Mouse (Mus musculus): ENCODE data around the gene Wnt5b. TPM values are rescaled to one million over a fixed set of nuclear protein-coding genes. Genes with fewer than 3 reads are reported as not detected.

The Wnt5b gene
- total and polyA plus RNA-seq, 3 experiments = 0.03 TPM; not detected in 2

- DNase-seq (ENCODE audit: low spot score) = no peak
- H3K4me3 ChIP-seq (ENCODE audit: low read depth, low read length) = no peak overlapping the region
Measured at GRCm38 (mm10) chr6:119395421-119396308, 148.5 kb downstream of the Wnt5b start.

GRCm38 (mm10) chr6:119392836-119393235 is 151.3 kb downstream of the Wnt5b start:
- ATAC-seq (ENCODE audit: extremely low read depth, insufficient number of reproducible peaks, low FRiP score, poor library complexity, severe bottlenecking) (no peak), DNase-seq (ENCODE audit: low spot score) (no peak)
- no peak for TF ChIP-seq TAL1 (conservative IDR thresholded peaks at IDR 0.05; ENCODE audit: low read depth, low read length)

More at GRCm38 (mm10) chr6:119395421-119396308, 148.5 kb downstream of the Wnt5b start:
- Histone ChIP-seq H3K36me3 (replicated peaks) (no peaks in the 10 kb centered on the region), H3K27me3 (ENCODE audit: insufficient read depth, low read length) (peaks cover 5% of the 10 kb centered on the region; the same call in 1 of the 2 replicates), H3K9me3 (replicated peaks) (no peaks in the 10 kb centered on the region), H3K4me1 (ENCODE audit: insufficient read depth, low read depth, low read length) (peaks cover 13% of the 10 kb centered on the region)
- TF ChIP-seq GATA1 (IDR thresholded peaks at IDR 0.05; ENCODE audit: borderline replicate concordance, low read length) (no peak), CTCF (IDR thresholded peaks at IDR 0.05; ENCODE audit: low read depth, low read length) (no peak), POLR2AphosphoS5 (IDR thresholded peaks at IDR 0.05; ENCODE audit: insufficient replicate concordance, low read depth, low read length) (no peak), TAL1 (conservative IDR thresholded peaks at IDR 0.05; ENCODE audit: low read depth, low read length) (no peak)
- ATAC-seq (ENCODE audit: extremely low read depth, insufficient number of reproducible peaks, low FRiP score, poor library complexity, severe bottlenecking) = peak; percentile 66

GRCm38 (mm10) chr6:119390728-119391127 is 153.4 kb downstream of the Wnt5b start:
- TF ChIP-seq GATA2 (IDR thresholded peaks at IDR 0.05; ENCODE audit: borderline replicate concordance, low read depth, low read length) (no peak), CTCF (IDR thresholded peaks at IDR 0.05; ENCODE audit: low read depth, low read length) (no peak), GATA1 (IDR thresholded peaks at IDR 0.05; ENCODE audit: borderline replicate concordance, low read length) (no peak), POLR2AphosphoS5 (IDR thresholded peaks at IDR 0.05; ENCODE audit: insufficient replicate concordance, low read depth, low read length) (no peak), TAL1 (conservative IDR thresholded peaks at IDR 0.05; ENCODE audit: low read depth, low read length) (no peak)
- DNase-seq (ENCODE audit: low spot score) = no peak
- Histone ChIP-seq H3K4me1 (ENCODE audit: insufficient read depth, low read depth, low read length) (peaks cover 25% of the 10 kb centered on the region), H3K36me3 (replicated peaks) (no peaks in the 10 kb centered on the region), H3K9me3 (replicated peaks) (no peaks in the 10 kb centered on the region), H3K4me3 (ENCODE audit: low read depth, low read length) (no peak overlapping the region), H3K27me3 (ENCODE audit: insufficient read depth, low read length) (no peaks in the 10 kb centered on the region)
- no peak for ATAC-seq (ENCODE audit: extremely low read depth, insufficient number of reproducible peaks, low FRiP score, poor library complexity, severe bottlenecking)

More at GRCm38 (mm10) chr6:119392836-119393235, 151.3 kb downstream of the Wnt5b start:
- 0 out of 2 replicates have a peak, but pooled peaks cover 5% of the 10 kb centered on the region for H3K27me3 ChIP-seq (ENCODE audit: insufficient read depth, low read length)
- no peaks in the 10 kb centered on the region for H3K9me3 ChIP-seq (replicated peaks)
- no peak overlapping the region for H3K4me3 ChIP-seq (ENCODE audit: low read depth, low read length)
- H3K36me3 ChIP-seq (replicated peaks) = no peaks in the 10 kb centered on the region
- peaks cover 19% of the 10 kb centered on the region for H3K4me1 ChIP-seq (ENCODE audit: insufficient read depth, low read depth, low read length)

- no peak for ATAC-seq (ENCODE audit: extremely low read depth, insufficient number of reproducible peaks, low FRiP score, poor library complexity, severe bottlenecking)
- no peaks in the 10 kb centered on the region for H3K9me3 ChIP-seq (replicated peaks)
Measured at GRCm38 (mm10) chr6:119389089-119389488, 155.1 kb downstream of the Wnt5b start.

GRCm38 (mm10) chr6:119388650-119389012 is 155.5 kb downstream of the Wnt5b start:
- ATAC-seq (ENCODE audit: extremely low read depth, insufficient number of reproducible peaks, low FRiP score, poor library complexity, severe bottlenecking) (peak; percentile 97), DNase-seq (ENCODE audit: low spot score) (peak; percentile 85)
- TF ChIP-seq POLR2AphosphoS5 (IDR thresholded peaks at IDR 0.05; ENCODE audit: insufficient replicate concordance, low read depth, low read length) (no peak), GATA1 (IDR thresholded peaks at IDR 0.05; ENCODE audit: borderline replicate concordance, low read length) (no peak), TAL1 (conservative IDR thresholded peaks at IDR 0.05; ENCODE audit: low read depth, low read length) (no peak), GATA2 (IDR thresholded peaks at IDR 0.05; ENCODE audit: borderline replicate concordance, low read depth, low read length) (no peak), CTCF (IDR thresholded peaks at IDR 0.05; ENCODE audit: low read depth, low read length) (no peak)
- H3K27me3 ChIP-seq (ENCODE audit: insufficient read depth, low read length) = no peaks in the 10 kb centered on the region
- peaks cover 16% of the 10 kb centered on the region for H3K36me3 ChIP-seq (replicated peaks)
- H3K4me3 ChIP-seq (ENCODE audit: low read depth, low read length) = peak overlapping the region; percentile 81
- no peaks in the 10 kb centered on the region for H3K9me3 ChIP-seq (replicated peaks)
- H3K4me1 ChIP-seq (ENCODE audit: insufficient read depth, low read depth, low read length) = peaks cover 26% of the 10 kb centered on the region

More at GRCm38 (mm10) chr6:119389089-119389488, 155.1 kb downstream of the Wnt5b start:
- Histone ChIP-seq H3K36me3 (replicated peaks) (peaks cover 11% of the 10 kb centered on the region), H3K27me3 (ENCODE audit: insufficient read depth, low read length) (no peaks in the 10 kb centered on the region), H3K4me1 (ENCODE audit: insufficient read depth, low read depth, low read length) (peaks cover 26% of the 10 kb centered on the region), H3K4me3 (ENCODE audit: low read depth, low read length) (peak overlapping the region; percentile 81)
- TF ChIP-seq TAL1 (conservative IDR thresholded peaks at IDR 0.05; ENCODE audit: low read depth, low read length) (no peak), POLR2AphosphoS5 (IDR thresholded peaks at IDR 0.05; ENCODE audit: insufficient replicate concordance, low read depth, low read length) (no peak), GATA2 (IDR thresholded peaks at IDR 0.05; ENCODE audit: borderline replicate concordance, low read depth, low read length) (no peak), GATA1 (IDR thresholded peaks at IDR 0.05; ENCODE audit: borderline replicate concordance, low read length) (no peak)
- no peak for DNase-seq (ENCODE audit: low spot score)

GRCm38 (mm10) chr6:119387801-119388649 is 156.1 kb downstream of the Wnt5b start:
- DNase-seq (ENCODE audit: low spot score) = peak; percentile 45
- Histone ChIP-seq H3K4me3 (ENCODE audit: low read depth, low read length) (peak overlapping the region; percentile 81), H3K36me3 (replicated peaks) (peaks cover 20% of the 10 kb centered on the region), H3K9me3 (replicated peaks) (no peaks in the 10 kb centered on the region), H3K27me3 (ENCODE audit: insufficient read depth, low read length) (no peaks in the 10 kb centered on the region), H3K4me1 (ENCODE audit: insufficient read depth, low read depth, low read length) (peaks cover 26% of the 10 kb centered on the region)
- TF ChIP-seq CTCF (IDR thresholded peaks at IDR 0.05; ENCODE audit: low read depth, low read length) (no peak), GATA1 (IDR thresholded peaks at IDR 0.05; ENCODE audit: borderline replicate concordance, low read length) (no peak), GATA2 (IDR thresholded peaks at IDR 0.05; ENCODE audit: borderline replicate concordance, low read depth, low read length) (no peak), POLR2AphosphoS5 (IDR thresholded peaks at IDR 0.05; ENCODE audit: insufficient replicate concordance, low read depth, low read length) (no peak), TAL1 (conservative IDR thresholded peaks at IDR 0.05; ENCODE audit: low read depth, low read length) (no peak)
- ATAC-seq (ENCODE audit: extremely low read depth, insufficient number of reproducible peaks, low FRiP score, poor library complexity, severe bottlenecking) = no peak

Measured in G1E (cell line).